ENCODE assay signal across 8 mouse cellular contexts in genomic region chr14:79301466-79301875, GRCm38 (mm10). TPM values are rescaled to one million over a fixed set of nuclear protein-coding genes. Genes with fewer than 3 reads are reported as not detected.
DNase-seq lines count a peak whose midpoint lies in the region; ATAC-seq and TF ChIP-seq lines count a peak whose summit lies in the region.

TSS of gene Rgcc (minus strand) at chr14:79301645.

- WGBS in lung, embryonic 14.5 days = 2% methylated on average over 34 of the region's 34 CpGs

- ATAC-seq in frontal cortex, adult (ENCODE audit: low TSS enrichment) = peak; percentile 88
- ATAC-seq in hematopoietic stem cell, adult 5-6 weeks (replicated peaks in 1 of 2; ENCODE audit: insufficient read depth in 1 of 2, low FRiP score in 2 of 2, low TSS enrichment in 1 of 2, low read depth in 1 of 2, poor library complexity in 2 of 2, severe bottlenecking in 2 of 2) = peak; percentile 94 to 95
- ATAC-seq in lung, embryonic 14.5 days (ENCODE audit: insufficient read depth) = peak; percentile 99
- ATAC-seq in neutrophil, adult 5-6 weeks (ENCODE audit: extremely low read depth, insufficient number of reproducible peaks, low FRiP score, poor library complexity, severe bottlenecking) = peak; percentile 94

- H3K4me2 ChIP-seq in lung, embryonic 14.5 days = peak within 1 kb of the TSS; percentile 99

- H3K27ac ChIP-seq in lung, embryonic 14.5 days (ENCODE audit: low read depth) = peak within 1 kb of the TSS; percentile 18

- H3K36me3 ChIP-seq in lung, embryonic 14.5 days (ENCODE audit: insufficient read depth) = no peaks in the 10 kb centered on the region

- peak within 1 kb of the TSS; percentile 60 for H3K4me3 ChIP-seq in lung, embryonic 14.5 days (ENCODE audit: low read depth, low read length)

- DNase-seq in MN1 (ENCODE audit: low spot score) = peak; percentile 85
- peak; percentile 95 for DNase-seq in cerebellum, adult 9-10 months
- DNase-seq in layer of hippocampus, adult 8-10 months (ENCODE audit: low spot score in 2 of 2) = peak; percentile 88 to 90
- peak; percentile 97 for DNase-seq in lung, embryonic 14.5 days
- DNase-seq in testis, postnatal 14 days (ENCODE audit: low spot score) = peak; percentile 84

- H3K9ac ChIP-seq in lung, embryonic 14.5 days = peak within 1 kb of the TSS; percentile 66

- no peaks in the 10 kb centered on the region for H3K9me3 ChIP-seq in lung, embryonic 14.5 days (ENCODE audit: low read depth, low read length)

- H3K4me1 ChIP-seq in lung, embryonic 14.5 days (ENCODE audit: insufficient read depth) = no peaks in the 10 kb centered on the region; the same call in 1 of the 2 replicates

- H3K27me3 ChIP-seq in lung, embryonic 14.5 days (ENCODE audit: insufficient read depth, low read length) = no peaks in the 10 kb centered on the region

- TF ChIP-seq CTCF in lung, embryonic 14.5 days (IDR thresholded peaks at IDR 0.05; ENCODE audit: low read depth) = peak; percentile 96

RNA-seq across cellular contexts. Expression of gene Rgcc, which starts in this region (rescaled TPM):
- total RNA-seq in hematopoietic stem cell, adult 5-6 weeks (2017) = 43.7 and 49.8 TPM in 2 replicates
- 10 to 100 TPM; 32.3 to 39.8 (median 33.4) TPM for total RNA-seq in layer of hippocampus, adult 8-10 months (2022)
- polyA plus RNA-seq in lung, embryonic 14.5 days (2014; fragmentation: Nextera tagmentation; extraction: Ambion mirVana) = 137 and 142 TPM in 2 replicates
- total RNA-seq in neutrophil, adult 5-6 weeks (2017) = 20.3 and 20.8 TPM in 2 replicates

Comparison
In these comparisons a context has a peak if more than half of its experiments do, and no peak if none do; other contexts are left out.
1. Peak in every context shown above with its lines: DNase-seq, ATAC-seq, H3K4me3 ChIP-seq and H3K27ac ChIP-seq.